Mouse (Mus musculus) limb, embryonic 10.5 days (tissue): ENCODE measurements around the gene Olfr285. TPM values are rescaled to one million over a fixed set of nuclear protein-coding genes. Genes with fewer than 3 reads are reported as not detected.
A peak's percentile ranks its signal among the peaks of the same experiment; 100 is the strongest.

Source experiments
- DNase-seq: peaks from one replicate; pipeline ENCODE4 v3.0.0-alpha.2; 2017; ENCODE audit warnings: low spot score
- H3K27ac ChIP-seq: fragments of 300-500 bp; sonication (generic); 2 replicates; pipeline ENCODE4 v1.5.1; 2016; ENCODE audit warnings: mild to moderate bottlenecking
- H3K27me3 ChIP-seq: fragments of 300-500 bp; sonication (generic); 2 replicates; pipeline ENCODE4 v1.6.1; 2016; ENCODE audit warnings: low read depth, mild to moderate bottlenecking; ENCODE audit not compliant: poor library complexity, severe bottlenecking
- H3K36me3 ChIP-seq: fragments of 300-500 bp; sonication (generic); 2 replicates; pipeline ENCODE4 v1.6.1; 2016; ENCODE audit warnings: mild to moderate bottlenecking, moderate library complexity
- H3K4me1 ChIP-seq: fragments of 300-500 bp; sonication (generic); 2 replicates; pipeline ENCODE4 v1.6.1; 2016
- H3K4me3 ChIP-seq: fragments of 300-500 bp; sonication (generic); 2 replicates; pipeline ENCODE4 v1.5.1; 2016; ENCODE audit warnings: mild to moderate bottlenecking, moderate library complexity
- H3K9me3 ChIP-seq: fragments of 300-500 bp; sonication (generic); replicated peaks from 2 replicates; pipeline ENCODE4 v1.6.1; 2016; ENCODE audit warnings: mild to moderate bottlenecking
- WGBS: fragments of 180-500 bp; shearing (Covaris S2); methylation state at CpG from one replicate; pipeline ENCODE4 v1.1.7; 2016; 5-methylcytosine and 5-hydroxymethylcytosine counted together
- polyA plus RNA-seq: library from polyadenylated mRNA; unstranded; fragments of >200 nt; fragmentation: Nextera tagmentation; extraction: Ambion mirVana; gene quantifications from 2 replicates; pipeline ENCODE4 v1.2.1, GENCODE M21; 2016

Gene Olfr285
- polyA plus RNA-seq: not detected in 2 replicates

GRCm38 (mm10) chr15:98317177-98317724 is at the start of gene Olfr285:
Olfr285 (minus strand) TSS chr15:98317353.
- DNase-seq: no peak
- Histone ChIP-seq H3K9me3 (no peaks in the 10 kb centered on the region), H3K27me3 (no peaks in the 10 kb centered on the region), H3K27ac (no peak within 1 kb of the TSS), H3K36me3 (no peaks in the 10 kb centered on the region), H3K4me1 (no peaks in the 10 kb centered on the region), H3K4me3 (no peak within 1 kb of the TSS)
- 92% methylated on average over 5 of the region's 5 CpGs for WGBS

- Histone ChIP-seq H3K9me3 (no peaks in the 10 kb centered on the region), H3K27me3 (no peaks in the 10 kb centered on the region), H3K4me3 (no peak within 1 kb of the TSS), H3K27ac (no peak within 1 kb of the TSS), H3K4me1 (no peaks in the 10 kb centered on the region), H3K36me3 (no peaks in the 10 kb centered on the region)
- 89% methylated on average over 8 of the region's 8 CpGs for WGBS
- no peak for DNase-seq
Measured at GRCm38 (mm10) chr15:98340887-98341286, 23.7 kb upstream of the Olfr285 start, which contains the start of gene Olfr284. Olfr284 (minus strand) TSS chr15:98340987.

GRCm38 (mm10) chr15:98315703-98316102 is 1.4 kb downstream of the Olfr285 start:
- no peak for DNase-seq
- Histone ChIP-seq H3K27ac (no peak overlapping the region), H3K4me1 (no peaks in the 10 kb centered on the region), H3K36me3 (no peaks in the 10 kb centered on the region), H3K27me3 (no peaks in the 10 kb centered on the region), H3K9me3 (no peaks in the 10 kb centered on the region), H3K4me3 (no peak overlapping the region)
- WGBS: 60% methylated on average over 6 of the region's 6 CpGs

- peaks cover 8% of the 10 kb centered on the region for H3K4me1 ChIP-seq
- H3K27ac ChIP-seq: peak within 1 kb of the TSS; percentile 69
- peak; percentile 48 for DNase-seq
- H3K36me3 ChIP-seq: no peaks in the 10 kb centered on the region
- no peaks in the 10 kb centered on the region for H3K9me3 ChIP-seq
- 2% methylated on average over 58 of the region's 60 CpGs for WGBS
- H3K4me3 ChIP-seq: peak within 1 kb of the TSS; percentile 65
- peaks cover 18% of the 10 kb centered on the region for H3K27me3 ChIP-seq
Measured at GRCm38 (mm10) chr15:98295628-98296551, 21.3 kb downstream of the Olfr285 start, which contains the start of gene Zfp641. Zfp641 (minus strand) TSS chr15:98296161.

- Histone ChIP-seq H3K27ac (no peak overlapping the region), H3K36me3 (no peaks in the 10 kb centered on the region), H3K27me3 (peaks cover 18% of the 10 kb centered on the region), H3K9me3 (no peaks in the 10 kb centered on the region), H3K4me3 (no peak overlapping the region), H3K4me1 (peaks cover 8% of the 10 kb centered on the region)
- no peak for DNase-seq
- WGBS: 91% methylated on average over 8 of the region's 8 CpGs
Measured at GRCm38 (mm10) chr15:98293651-98294050, 23.5 kb downstream of the Olfr285 start.

GRCm38 (mm10) chr15:98288566-98288965 is 28.6 kb downstream of the Olfr285 start:
- Histone ChIP-seq H3K27me3 (no peaks in the 10 kb centered on the region), H3K36me3 (no peaks in the 10 kb centered on the region), H3K27ac (no peak overlapping the region), H3K4me1 (no peaks in the 10 kb centered on the region), H3K4me3 (no peak overlapping the region), H3K9me3 (no peaks in the 10 kb centered on the region)
- no peak for DNase-seq
- 69% methylated on average over 12 of the region's 12 CpGs for WGBS

GRCm38 (mm10) chr15:98286418-98286817 is 30.7 kb downstream of the Olfr285 start:
- Histone ChIP-seq H3K36me3 (no peaks in the 10 kb centered on the region), H3K4me3 (no peak overlapping the region), H3K27ac (no peak overlapping the region), H3K9me3 (no peaks in the 10 kb centered on the region), H3K4me1 (no peaks in the 10 kb centered on the region), H3K27me3 (no peaks in the 10 kb centered on the region)
- no peak for DNase-seq
- WGBS: 85% methylated on average over 7 of the region's 7 CpGs

Other genes starting within 250 kb of the Olfr285 start
- gene Pfkm, start 224.8 kb downstream of the Olfr285 start, polyA plus RNA-seq: 36.3 and 42.9 TPM in 2 replicates
- gene Senp1, start 223.6 kb downstream of the Olfr285 start, polyA plus RNA-seq: 46.8 and 51.6 TPM in 2 replicates
- 36.1 and 40.4 TPM in 2 replicates for gene Asb8, start 151.7 kb downstream of the Olfr285 start, polyA plus RNA-seq
- gene Ccdc184, start 150.2 kb downstream of the Olfr285 start, polyA plus RNA-seq: 0.11 and 0.33 TPM in 2 replicates
- gene Olfr288, start 121.8 kb downstream of the Olfr285 start, polyA plus RNA-seq: not detected in 2 replicates
- gene Gm44579, start 96.4 kb downstream of the Olfr285 start, polyA plus RNA-seq: not detected in 2 replicates
- not detected in 2 replicates for gene Olfr287, start 96.3 kb downstream of the Olfr285 start, polyA plus RNA-seq
- gene Olfr286, start 82.9 kb downstream of the Olfr285 start, polyA plus RNA-seq: not detected in 2 replicates
- not detected in 2 replicates for gene H1fnt, start 60.1 kb downstream of the Olfr285 start, polyA plus RNA-seq
- gene Zfp641, start 21.2 kb downstream of the Olfr285 start, polyA plus RNA-seq: 0.08 and 0.11 TPM in 2 replicates
- gene Olfr284, start 23.6 kb upstream of the Olfr285 start, polyA plus RNA-seq: not detected in 2 replicates
- gene Olfr283, start 63.6 kb upstream of the Olfr285 start, polyA plus RNA-seq: not detected in 2 replicates
- not detected in 2 replicates for gene Olfr282, start 113.9 kb upstream of the Olfr285 start, polyA plus RNA-seq
- not detected in 2 replicates for gene Olfr281, start 135.2 kb upstream of the Olfr285 start, polyA plus RNA-seq
- not detected in 2 replicates for gene OR5BS1P, start 152.5 kb upstream of the Olfr285 start, polyA plus RNA-seq
- gene Lalba, start 165.4 kb upstream of the Olfr285 start, polyA plus RNA-seq: 0.25 and 0.67 TPM in 2 replicates
- gene Olfr279, start 175.0 kb upstream of the Olfr285 start, polyA plus RNA-seq: not detected in 2 replicates
- gene Kansl2, start 216.9 kb upstream of the Olfr285 start, polyA plus RNA-seq: 168 and 181 TPM in 2 replicates